Mouse (Mus musculus) cerebellum, adult 2 months (tissue): ENCODE measurements around the gene Ptpn13.

ENCODE experiments used
- CTCF ChIP-seq: fragments of 200-500 bp; IDR thresholded peaks from 2 replicates; pipeline ENCODE4 v1.5.1; 2011; ENCODE audit warnings: low read depth, mild to moderate bottlenecking, control low read depth, low read length, moderate library complexity, borderline replicate concordance; ENCODE audit not compliant: insufficient read depth
- POLR2A ChIP-seq: fragments of 200-500 bp; IDR thresholded peaks from 2 replicates; pipeline ENCODE4 v1.6.1; 2011; ENCODE audit warnings: low read length, control low read depth, borderline replicate concordance; ENCODE audit not compliant: insufficient read depth

GRCm38 (mm10) chr5:103534454-103534853 lies 109.5 kb downstream of the Ptpn13 start:
- TF ChIP-seq POLR2A (no peak), CTCF (no peak)
